Comparison of ENCODE assay signal across 19 mouse cellular contexts in genomic region chr14:78458705-78459104, GRCm38 (mm10).
DNase-seq lines count a peak whose midpoint lies in the region; ATAC-seq lines count a peak whose summit lies in the region.
"Had no signal": no experiment of that assay in that cellular context is flagged by ENCODE, and none has a peak within 500 bp of the region (broad histone marks: within the 10 kb centered on the region; RNA-seq: fewer than 3 reads in every experiment).

No protein-coding gene starts in this region.

- DNase-seq in thymus, postnatal 25 days: peak; percentile 23
- no peak for DNase-seq in thymus, postnatal 10 days (ENCODE audit: low spot score in 2 of 2)
- DNase-seq in T-cell, adult 2 months (ENCODE audit: low spot score): peak; percentile 35
- no peak for DNase-seq in lung, postnatal 10 days
- no peak for DNase-seq in kidney, postnatal 10 days
- no peak for DNase-seq in ovary, postnatal 36 days (ENCODE audit: low spot score)
- DNase-seq: adrenal gland, postnatal 25 days; cerebellum, adult 8-10 months; cerebellum, postnatal 36 days; gastrocnemius, postnatal 14 days; heart, postnatal 36 days; kidney, adult 2 months; kidney, postnatal 14 days; layer of hippocampus, postnatal 36 days; right cerebral cortex, postnatal 14 days; spleen, adult 18-20 months had no signal

- peak; percentile 35 for ATAC-seq in inflammation-experienced regulatory T-cells, adult 6 months
- ATAC-seq: forebrain, embryonic 16.5 days; Patski had no signal

Comparison
In these comparisons a context has a peak if more than half of its experiments do, and no peak if none do; other contexts are left out.
1. DNase-seq: peak in thymus, postnatal 25 days (single experiment) and T-cell, adult 2 months (single experiment); none in thymus, postnatal 10 days (0 of 2), lung, postnatal 10 days (single experiment), kidney, postnatal 10 days (single experiment) and ovary, postnatal 36 days (single experiment).